Mouse (Mus musculus) heart, postnatal 0 days (tissue): ENCODE measurements around the gene Itgb4.

Experiments
- CTCF ChIP-seq: IDR thresholded peaks from 2 replicates; pipeline ENCODE4 v1.5.1; 2016; ENCODE audit warnings: antibody characterized with exemption, control low read depth, low read depth
- EP300 ChIP-seq: IDR thresholded peaks from 2 replicates; pipeline ENCODE4 v1.6.1; 2016; ENCODE audit warnings: antibody characterized with exemption, low read depth

GRCm38 (mm10) chr11:116021328-116022220 is 47.1 kb downstream of the Itgb4 start:
- TF ChIP-seq EP300, result no peak; the same call in 1 of the 2 replicates
- TF ChIP-seq CTCF, result no peak
